Mouse (Mus musculus): ENCODE measurements around the gene Prr23a2. TPM values are rescaled to one million over a fixed set of nuclear protein-coding genes. Genes with fewer than 3 reads are reported as not detected.
"Not testable (repeated sequence)": the region's sequence is repeated elsewhere in the genome, so short reads cannot be mapped to it uniquely, and the experiment has no call there.

Gene Prr23a2
- not detected in 2 replicates for polyA plus RNA-seq (2011; ENCODE audit: insufficient read depth, insufficient read length, low replicate concordance, missing spikeins)

GRCm38 (mm10) chr9:98856210-98856609, at the start of gene Prr23a2:
Prr23a2 (plus strand) TSS chr9:98856494.
- no peak for TF ChIP-seq POLR2A (IDR thresholded peaks at IDR 0.05; ENCODE audit: borderline replicate concordance, control insufficient read depth, low read depth, low read length)
- no peak for TF ChIP-seq CTCF (IDR thresholded peaks at IDR 0.05; ENCODE audit: control insufficient read depth, insufficient read depth, low read length)
- 79% methylated on average over 18 of the region's 18 CpGs for WGBS
- no peak within 1 kb of the TSS for H3K27ac ChIP-seq (ENCODE audit: control insufficient read depth, insufficient read depth, low read depth, low read length, poor library complexity)
- H3K4me3 ChIP-seq (replicated peaks; ENCODE audit: control insufficient read depth, low read depth, low read length), result no peak within 1 kb of the TSS
- H3K4me1 ChIP-seq (ENCODE audit: control insufficient read depth, insufficient read depth, low read length), result no peaks in the 10 kb centered on the region

- Histone ChIP-seq H3K4me3 (replicated peaks; ENCODE audit: control insufficient read depth, low read depth, low read length) (no peak overlapping the region), H3K27ac (ENCODE audit: control insufficient read depth, insufficient read depth, low read depth, low read length, poor library complexity) (no peak overlapping the region), H3K4me1 (ENCODE audit: control insufficient read depth, insufficient read depth, low read length) (no peaks in the 10 kb centered on the region)
- 73% methylated on average over 8 of the region's 8 CpGs for WGBS
- no peak for TF ChIP-seq CTCF (IDR thresholded peaks at IDR 0.05; ENCODE audit: control insufficient read depth, insufficient read depth, low read length)
- TF ChIP-seq POLR2A (IDR thresholded peaks at IDR 0.05; ENCODE audit: borderline replicate concordance, control insufficient read depth, low read depth, low read length), result no peak
Observed at GRCm38 (mm10) chr9:98807631-98808030, 48.7 kb upstream of the Prr23a2 start.

GRCm38 (mm10) chr9:98809526-98809925, 46.8 kb upstream of the Prr23a2 start:
- H3K4me1 ChIP-seq (ENCODE audit: control insufficient read depth, insufficient read depth, low read length); H3K27ac ChIP-seq (ENCODE audit: control insufficient read depth, insufficient read depth, low read depth, low read length, poor library complexity); H3K4me3 ChIP-seq (replicated peaks; ENCODE audit: control insufficient read depth, low read depth, low read length): not testable (repeated sequence)
- 61% methylated on average over 2 of the region's 2 CpGs for WGBS

- no peak overlapping the region for H3K27ac ChIP-seq (ENCODE audit: control insufficient read depth, insufficient read depth, low read depth, low read length, poor library complexity)
- TF ChIP-seq POLR2A (IDR thresholded peaks at IDR 0.05; ENCODE audit: borderline replicate concordance, control insufficient read depth, low read depth, low read length) (no peak), CTCF (IDR thresholded peaks at IDR 0.05; ENCODE audit: control insufficient read depth, insufficient read depth, low read length) (no peak)
- WGBS, result 71% methylated on average over 3 of the region's 3 CpGs
- H3K4me3 ChIP-seq (replicated peaks; ENCODE audit: control insufficient read depth, low read depth, low read length), result no peak overlapping the region
- H3K4me1 ChIP-seq (ENCODE audit: control insufficient read depth, insufficient read depth, low read length), result no peaks in the 10 kb centered on the region; the same call in 1 of the 2 replicates
Observed at GRCm38 (mm10) chr9:98816066-98816465, 40.2 kb upstream of the Prr23a2 start.

GRCm38 (mm10) chr9:98817592-98817991, 38.7 kb upstream of the Prr23a2 start:
- no peak overlapping the region for H3K4me3 ChIP-seq (replicated peaks; ENCODE audit: control insufficient read depth, low read depth, low read length)
- no peaks in the 10 kb centered on the region; the same call in 1 of the 2 replicates for H3K4me1 ChIP-seq (ENCODE audit: control insufficient read depth, insufficient read depth, low read length)
- 76% methylated on average over 7 of the region's 7 CpGs for WGBS
- no peak overlapping the region for H3K27ac ChIP-seq (ENCODE audit: control insufficient read depth, insufficient read depth, low read depth, low read length, poor library complexity)
- no peak for TF ChIP-seq POLR2A (IDR thresholded peaks at IDR 0.05; ENCODE audit: borderline replicate concordance, control insufficient read depth, low read depth, low read length)
- no peak for TF ChIP-seq CTCF (IDR thresholded peaks at IDR 0.05; ENCODE audit: control insufficient read depth, insufficient read depth, low read length)

GRCm38 (mm10) chr9:98818971-98819370, 37.3 kb upstream of the Prr23a2 start:
- no peak for TF ChIP-seq POLR2A (IDR thresholded peaks at IDR 0.05; ENCODE audit: borderline replicate concordance, control insufficient read depth, low read depth, low read length)
- TF ChIP-seq CTCF (IDR thresholded peaks at IDR 0.05; ENCODE audit: control insufficient read depth, insufficient read depth, low read length), result no peak
- H3K4me3 ChIP-seq (replicated peaks; ENCODE audit: control insufficient read depth, low read depth, low read length), result no peak overlapping the region
- 57% methylated on average over 5 of the region's 5 CpGs for WGBS
- H3K27ac ChIP-seq (ENCODE audit: control insufficient read depth, insufficient read depth, low read depth, low read length, poor library complexity), result no peak overlapping the region
- H3K4me1 ChIP-seq (ENCODE audit: control insufficient read depth, insufficient read depth, low read length), result no peaks in the 10 kb centered on the region; the same call in 1 of the 2 replicates

GRCm38 (mm10) chr9:98819481-98819880, 36.8 kb upstream of the Prr23a2 start:
- H3K4me1 ChIP-seq (ENCODE audit: control insufficient read depth, insufficient read depth, low read length), result no peaks in the 10 kb centered on the region; the same call in 1 of the 2 replicates
- H3K27ac ChIP-seq (ENCODE audit: control insufficient read depth, insufficient read depth, low read depth, low read length, poor library complexity), result no peak overlapping the region
- 75% methylated on average over 2 of the region's 2 CpGs for WGBS
- TF ChIP-seq CTCF (IDR thresholded peaks at IDR 0.05; ENCODE audit: control insufficient read depth, insufficient read depth, low read length) (no peak), POLR2A (IDR thresholded peaks at IDR 0.05; ENCODE audit: borderline replicate concordance, control insufficient read depth, low read depth, low read length) (no peak)
- no peak overlapping the region for H3K4me3 ChIP-seq (replicated peaks; ENCODE audit: control insufficient read depth, low read depth, low read length)

GRCm38 (mm10) chr9:98820461-98820860, 35.8 kb upstream of the Prr23a2 start:
- no peak overlapping the region for H3K27ac ChIP-seq (ENCODE audit: control insufficient read depth, insufficient read depth, low read depth, low read length, poor library complexity)
- WGBS, result 77% methylated on average over 4 of the region's 4 CpGs
- TF ChIP-seq POLR2A (IDR thresholded peaks at IDR 0.05; ENCODE audit: borderline replicate concordance, control insufficient read depth, low read depth, low read length) (no peak), CTCF (IDR thresholded peaks at IDR 0.05; ENCODE audit: control insufficient read depth, insufficient read depth, low read length) (no peak)
- H3K4me3 ChIP-seq (replicated peaks; ENCODE audit: control insufficient read depth, low read depth, low read length), result no peak overlapping the region
- no peaks in the 10 kb centered on the region; the same call in 1 of the 2 replicates for H3K4me1 ChIP-seq (ENCODE audit: control insufficient read depth, insufficient read depth, low read length)

- Histone ChIP-seq H3K4me3 (replicated peaks; ENCODE audit: control insufficient read depth, low read depth, low read length) (no peak overlapping the region), H3K4me1 (ENCODE audit: control insufficient read depth, insufficient read depth, low read length) (no peaks in the 10 kb centered on the region), H3K27ac (ENCODE audit: control insufficient read depth, insufficient read depth, low read depth, low read length, poor library complexity) (no peak overlapping the region)
- TF ChIP-seq POLR2A (IDR thresholded peaks at IDR 0.05; ENCODE audit: borderline replicate concordance, control insufficient read depth, low read depth, low read length) (no peak), CTCF (IDR thresholded peaks at IDR 0.05; ENCODE audit: control insufficient read depth, insufficient read depth, low read length) (no peak)
Observed at GRCm38 (mm10) chr9:98821067-98821466, 35.2 kb upstream of the Prr23a2 start.

Measured in bone marrow, adult 2 months (tissue).